Mouse (Mus musculus) hindbrain, embryonic 16.5 days (tissue): Measurements from ENCODE around the gene Gm17349. TPM values are rescaled to one million over a fixed set of nuclear protein-coding genes. Genes with fewer than 3 reads are reported as not detected.
"Not testable (repeated sequence)": the region's sequence is repeated elsewhere in the genome, so short reads cannot be mapped to it uniquely, and the experiment has no call there.

Experiments
- ATAC-seq: fragments of 200-750 bp; cut with Nextera tagmentation; 2 replicates; pipeline ENCODE4 v1.8.0; 2017; ENCODE audit warnings: moderate TSS enrichment, moderate library complexity
- H3K27ac ChIP-seq: fragments of 300-500 bp; sonication (generic); 2 replicates; pipeline ENCODE4 v1.5.1; 2014; ENCODE audit warnings: low read depth, mild to moderate bottlenecking, control low read depth, low read length, moderate library complexity
- H3K27me3 ChIP-seq: fragments of 300-500 bp; sonication (generic); replicated peaks from 2 replicates; pipeline ENCODE4 v1.6.1; 2014; ENCODE audit warnings: low read length; ENCODE audit not compliant: control insufficient read depth, insufficient read depth
- H3K36me3 ChIP-seq: fragments of 300-500 bp; sonication (generic); 2 replicates; pipeline ENCODE4 v1.6.1; 2014; ENCODE audit warnings: mild to moderate bottlenecking, low read length, moderate library complexity, mixed read lengths; ENCODE audit not compliant: control insufficient read depth, insufficient read depth
- H3K4me1 ChIP-seq: fragments of 300-500 bp; sonication (generic); 2 replicates; pipeline ENCODE4 v1.6.1; 2014; ENCODE audit warnings: low read depth, low read length; ENCODE audit not compliant: control insufficient read depth, insufficient read depth
- H3K4me2 ChIP-seq: fragments of 300-500 bp; sonication (generic); 2 replicates; pipeline ENCODE4 v1.6.1; 2014; ENCODE audit warnings: mild to moderate bottlenecking, low read length, control low read depth, moderate library complexity
- H3K4me3 ChIP-seq: fragments of 300-500 bp; sonication (generic); 2 replicates; pipeline ENCODE4 v1.5.1; 2014; ENCODE audit warnings: mild to moderate bottlenecking, low read length, control low read depth, moderate library complexity
- H3K9ac ChIP-seq: fragments of 300-500 bp; sonication (generic); 2 replicates; pipeline ENCODE4 v1.6.1; 2014; ENCODE audit warnings: low read depth, mild to moderate bottlenecking, control low read depth, low read length, moderate library complexity
- H3K9me3 ChIP-seq: fragments of 300-500 bp; sonication (generic); 2 replicates; pipeline ENCODE4 v1.6.1; 2014; ENCODE audit warnings: mild to moderate bottlenecking, low read length, moderate library complexity; ENCODE audit not compliant: control insufficient read depth
- WGBS: fragments of 180-500 bp; shearing (Covaris S2); extraction: QIAGEN DNeasy Blood & Tissue Kit; methylation state at CpG from one replicate; pipeline ENCODE4 v1.1.7; 2014; 5-methylcytosine and 5-hydroxymethylcytosine counted together
- polyA plus RNA-seq: library from polyadenylated mRNA; unstranded; fragments of >200 nt; fragmentation: Nextera tagmentation; extraction: Ambion mirVana; gene quantifications from 2 replicates; pipeline ENCODE4 v1.2.1, GENCODE M21; 2015

The Gm17349 gene
- polyA plus RNA-seq, 1 experiment from 2014 or later = not detected

GRCm38 (mm10) chr15:99728211-99728610, 22.9 kb upstream of the Gm17349 start:
- Histone ChIP-seq H3K4me1 (peaks cover 24% of the 10 kb centered on the region), H3K9ac (no peak overlapping the region), H3K27me3 (no peaks in the 10 kb centered on the region), H3K36me3 (peaks cover 10% of the 10 kb centered on the region), H3K4me3 (no peak overlapping the region), H3K27ac (no peak overlapping the region), H3K4me2 (no peak overlapping the region), H3K9me3 (no peaks in the 10 kb centered on the region)
- WGBS = 88% methylated on average over 5 of the region's 5 CpGs
- no peak for ATAC-seq

- Histone ChIP-seq H3K9ac (no peak overlapping the region), H3K4me2 (no peak overlapping the region), H3K9me3 (no peaks in the 10 kb centered on the region), H3K36me3 (peaks cover 10% of the 10 kb centered on the region; the same call in 1 of the 2 replicates), H3K27ac (no peak overlapping the region), H3K27me3 (no peaks in the 10 kb centered on the region), H3K4me1 (peaks cover 25% of the 10 kb centered on the region), H3K4me3 (no peak overlapping the region)
- ATAC-seq = no peak
- 95% methylated on average over 12 of the region's 12 CpGs for WGBS
Observed at GRCm38 (mm10) chr15:99727525-99727924, 22.2 kb upstream of the Gm17349 start.

- not testable (repeated sequence) for H3K36me3 ChIP-seq, H3K9ac ChIP-seq, H3K4me2 ChIP-seq, H3K27ac ChIP-seq, H3K4me3 ChIP-seq, H3K9me3 ChIP-seq, H3K27me3 ChIP-seq, ATAC-seq
- WGBS = over 99% methylated on average over 4 of the region's 5 CpGs
- H3K4me1 ChIP-seq = peaks cover 25% of the 10 kb centered on the region
Observed at GRCm38 (mm10) chr15:99727039-99727438, 21.7 kb upstream of the Gm17349 start.

- peak overlapping the region; percentile 71 for H3K4me2 ChIP-seq
- H3K9ac ChIP-seq = peak overlapping the region; percentile 20; the same call in 1 of the 2 replicates
- H3K9me3 ChIP-seq = no peaks in the 10 kb centered on the region
- peaks cover 10% of the 10 kb centered on the region; the same call in 1 of the 2 replicates for H3K36me3 ChIP-seq
- H3K4me3 ChIP-seq = peak overlapping the region; percentile 94
- no peaks in the 10 kb centered on the region for H3K27me3 ChIP-seq
- peaks cover 25% of the 10 kb centered on the region for H3K4me1 ChIP-seq
- no peak overlapping the region; the same call in 1 of the 2 replicates for H3K27ac ChIP-seq
- 79% methylated on average over 2 of the region's 2 CpGs for WGBS
- no peak for ATAC-seq
Observed at GRCm38 (mm10) chr15:99726549-99726948, 21.3 kb upstream of the Gm17349 start.

GRCm38 (mm10) chr15:99725341-99726155, 20.3 kb upstream of the Gm17349 start, which contains the start of gene Cox14:
Gene Cox14, plus strand, starts transcription at chr15:99725618.
- ATAC-seq = peak; percentile 96
- peaks cover 25% of the 10 kb centered on the region for H3K4me1 ChIP-seq
- H3K4me2 ChIP-seq = peak within 1 kb of the TSS; percentile 71
- WGBS = under 1% methylated on average over 66 of the region's 68 CpGs
- H3K4me3 ChIP-seq = peak within 1 kb of the TSS; percentile 94
- H3K9me3 ChIP-seq = no peaks in the 10 kb centered on the region
- H3K36me3 ChIP-seq = peaks cover 10% of the 10 kb centered on the region; the same call in 1 of the 2 replicates
- no peaks in the 10 kb centered on the region for H3K27me3 ChIP-seq
- peak within 1 kb of the TSS; percentile 95 for H3K9ac ChIP-seq
- H3K27ac ChIP-seq = peak within 1 kb of the TSS; percentile 90

- ATAC-seq = peak; percentile 24
- no peaks in the 10 kb centered on the region for H3K9me3 ChIP-seq
- no peaks in the 10 kb centered on the region for H3K27me3 ChIP-seq
- 10% methylated on average over 16 of the region's 16 CpGs for WGBS
- peak overlapping the region; percentile 94 for H3K4me3 ChIP-seq
- H3K9ac ChIP-seq = peak overlapping the region; percentile 54; the same call in 1 of the 2 replicates
- peaks cover 13% of the 10 kb centered on the region; the same call in 1 of the 2 replicates for H3K36me3 ChIP-seq
- H3K4me1 ChIP-seq = peaks cover 25% of the 10 kb centered on the region
- peak overlapping the region; percentile 64 for H3K4me2 ChIP-seq
- peak overlapping the region; percentile 81 for H3K27ac ChIP-seq
Observed at GRCm38 (mm10) chr15:99724292-99725021, 19.2 kb upstream of the Gm17349 start.

- H3K9ac ChIP-seq = peak overlapping the region; percentile 54; the same call in 1 of the 2 replicates
- H3K27me3 ChIP-seq = no peaks in the 10 kb centered on the region
- peaks cover 25% of the 10 kb centered on the region for H3K4me1 ChIP-seq
- peaks cover 9% of the 10 kb centered on the region; the same call in 1 of the 2 replicates for H3K36me3 ChIP-seq
- peak overlapping the region; percentile 64 for H3K4me2 ChIP-seq
- no peak overlapping the region for H3K4me3 ChIP-seq
- peak overlapping the region; percentile 81 for H3K27ac ChIP-seq
- H3K9me3 ChIP-seq = no peaks in the 10 kb centered on the region
- 14% methylated on average over 11 of the region's 11 CpGs for WGBS
- no peak for ATAC-seq
Observed at GRCm38 (mm10) chr15:99723515-99724291, 18.4 kb upstream of the Gm17349 start.

- H3K27ac ChIP-seq = peak overlapping the region; percentile 62
- no peak overlapping the region; the same call in 1 of the 2 replicates for H3K4me2 ChIP-seq
- H3K27me3 ChIP-seq = no peaks in the 10 kb centered on the region
- H3K4me3 ChIP-seq = no peak overlapping the region
- 55% methylated on average over 10 of the region's 10 CpGs for WGBS
- no peaks in the 10 kb centered on the region for H3K9me3 ChIP-seq
- peaks cover 8% of the 10 kb centered on the region; the same call in 1 of the 2 replicates for H3K36me3 ChIP-seq
- no peak overlapping the region for H3K9ac ChIP-seq
- ATAC-seq = no peak
- peaks cover 25% of the 10 kb centered on the region for H3K4me1 ChIP-seq
Observed at GRCm38 (mm10) chr15:99723120-99723514, 17.8 kb upstream of the Gm17349 start.
